Mouse (Mus musculus): ENCODE data around the gene Fblim1. TPM values are rescaled to one million over a fixed set of nuclear protein-coding genes. Genes with fewer than 3 reads are reported as not detected.

Gene Fblim1
- polyA plus RNA-seq, 1 experiment from 2014 or later = 58.1 TPM

- H3K27ac ChIP-seq = no peak overlapping the region
- no peak overlapping the region for H3K4me2 ChIP-seq (ENCODE audit: low read length)
- no peak for DNase-seq (ENCODE audit: low spot score)
- H3K27me3 ChIP-seq (ENCODE audit: insufficient read depth, low read length) = no peaks in the 10 kb centered on the region
- no peak overlapping the region for H3K4me3 ChIP-seq (replicated peaks; ENCODE audit: low read depth, low read length)
- no peaks in the 10 kb centered on the region for H3K9me3 ChIP-seq (replicated peaks; ENCODE audit: low read length)
- H3K36me3 ChIP-seq (ENCODE audit: insufficient read depth, low read length) = peaks cover 66% of the 10 kb centered on the region
- WGBS = 85% methylated on average over 14 of the region's 14 CpGs
- no peak for TF ChIP-seq CTCF (IDR thresholded peaks at IDR 0.05; ENCODE audit: low read depth)
- ATAC-seq (replicated peaks; ENCODE audit: low FRiP score, low read depth) = no peak
- 0 out of 2 replicates have a peak, but pooled peaks cover under 1% of the 10 kb centered on the region for H3K4me1 ChIP-seq (replicated peaks; ENCODE audit: insufficient read depth, low read length)
- no peak overlapping the region for H3K9ac ChIP-seq (ENCODE audit: low read depth, low read length)
These were observed 22.8 kb upstream of the Fblim1 start for GRCm38 (mm10) chr4:141628661-141629060.

GRCm38 (mm10) chr4:141627502-141627901 is 21.6 kb upstream of the Fblim1 start:
- no peak overlapping the region for H3K9ac ChIP-seq (ENCODE audit: low read depth, low read length)
- DNase-seq (ENCODE audit: low spot score) (no peak), ATAC-seq (replicated peaks; ENCODE audit: low FRiP score, low read depth) (no peak)
- 0 out of 2 replicates have a peak, but pooled peaks cover 6% of the 10 kb centered on the region for H3K4me1 ChIP-seq (replicated peaks; ENCODE audit: insufficient read depth, low read length)
- no peak overlapping the region for H3K27ac ChIP-seq
- WGBS = 86% methylated on average over 5 of the region's 5 CpGs
- H3K4me2 ChIP-seq (ENCODE audit: low read length) = no peak overlapping the region
- no peaks in the 10 kb centered on the region for H3K9me3 ChIP-seq (replicated peaks; ENCODE audit: low read length)
- H3K36me3 ChIP-seq (ENCODE audit: insufficient read depth, low read length) = peaks cover 59% of the 10 kb centered on the region
- no peak for TF ChIP-seq CTCF (IDR thresholded peaks at IDR 0.05; ENCODE audit: low read depth)
- no peaks in the 10 kb centered on the region for H3K27me3 ChIP-seq (ENCODE audit: insufficient read depth, low read length)
- H3K4me3 ChIP-seq (replicated peaks; ENCODE audit: low read depth, low read length) = no peak overlapping the region

GRCm38 (mm10) chr4:141625774-141626550 is 20.1 kb upstream of the Fblim1 start:
- ATAC-seq (replicated peaks; ENCODE audit: low FRiP score, low read depth) (no peak), DNase-seq (ENCODE audit: low spot score) (no peak)
- no peaks in the 10 kb centered on the region for H3K9me3 ChIP-seq (replicated peaks; ENCODE audit: low read length)
- no peaks in the 10 kb centered on the region for H3K27me3 ChIP-seq (ENCODE audit: insufficient read depth, low read length)
- no peak overlapping the region for H3K4me3 ChIP-seq (replicated peaks; ENCODE audit: low read depth, low read length)
- H3K4me1 ChIP-seq (replicated peaks; ENCODE audit: insufficient read depth, low read length) = 0 out of 2 replicates have a peak, but pooled peaks cover 6% of the 10 kb centered on the region
- no peak overlapping the region for H3K27ac ChIP-seq
- TF ChIP-seq CTCF (IDR thresholded peaks at IDR 0.05; ENCODE audit: low read depth) = no peak
- 89% methylated on average over 16 of the region's 16 CpGs for WGBS
- peaks cover 44% of the 10 kb centered on the region for H3K36me3 ChIP-seq (ENCODE audit: insufficient read depth, low read length)
- no peak overlapping the region for H3K9ac ChIP-seq (ENCODE audit: low read depth, low read length)
- H3K4me2 ChIP-seq (ENCODE audit: low read length) = no peak overlapping the region

- DNase-seq (ENCODE audit: low spot score) (peak; percentile 44), ATAC-seq (replicated peaks; ENCODE audit: low FRiP score, low read depth) (no peak)
- no peak overlapping the region for H3K27ac ChIP-seq
- H3K4me2 ChIP-seq (ENCODE audit: low read length) = no peak overlapping the region
- H3K4me3 ChIP-seq (replicated peaks; ENCODE audit: low read depth, low read length) = no peak overlapping the region
- TF ChIP-seq CTCF (IDR thresholded peaks at IDR 0.05; ENCODE audit: low read depth) = peak; percentile 73
- 80% methylated on average over 19 of the region's 19 CpGs for WGBS
- H3K36me3 ChIP-seq (ENCODE audit: insufficient read depth, low read length) = peaks cover 37% of the 10 kb centered on the region
- H3K9ac ChIP-seq (ENCODE audit: low read depth, low read length) = no peak overlapping the region
- H3K9me3 ChIP-seq (replicated peaks; ENCODE audit: low read length) = no peaks in the 10 kb centered on the region
- 0 out of 2 replicates have a peak, but pooled peaks cover 6% of the 10 kb centered on the region for H3K4me1 ChIP-seq (replicated peaks; ENCODE audit: insufficient read depth, low read length)
- H3K27me3 ChIP-seq (ENCODE audit: insufficient read depth, low read length) = no peaks in the 10 kb centered on the region
These were observed 19.3 kb upstream of the Fblim1 start for GRCm38 (mm10) chr4:141624983-141625773.

- Histone ChIP-seq H3K4me1 (replicated peaks; ENCODE audit: insufficient read depth, low read length) (0 out of 2 replicates have a peak, but pooled peaks cover 6% of the 10 kb centered on the region), H3K27me3 (ENCODE audit: insufficient read depth, low read length) (no peaks in the 10 kb centered on the region), H3K9me3 (replicated peaks; ENCODE audit: low read length) (no peaks in the 10 kb centered on the region), H3K27ac (peak overlapping the region; percentile 76; the same call in 1 of the 2 replicates), H3K36me3 (ENCODE audit: insufficient read depth, low read length) (peaks cover 26% of the 10 kb centered on the region), H3K9ac (ENCODE audit: low read depth, low read length) (no peak overlapping the region), H3K4me3 (replicated peaks; ENCODE audit: low read depth, low read length) (no peak overlapping the region), H3K4me2 (ENCODE audit: low read length) (no peak overlapping the region)
- 92% methylated on average over 8 of the region's 8 CpGs for WGBS
- ATAC-seq (replicated peaks; ENCODE audit: low FRiP score, low read depth) (no peak), DNase-seq (ENCODE audit: low spot score) (no peak)
- TF ChIP-seq CTCF (IDR thresholded peaks at IDR 0.05; ENCODE audit: low read depth) = no peak
These were observed 18.2 kb upstream of the Fblim1 start for GRCm38 (mm10) chr4:141624134-141624533.

- 0 out of 2 replicates have a peak, but pooled peaks cover 6% of the 10 kb centered on the region for H3K4me1 ChIP-seq (replicated peaks; ENCODE audit: insufficient read depth, low read length)
- ATAC-seq (replicated peaks; ENCODE audit: low FRiP score, low read depth) = peak; percentile 90
- peak within 1 kb of the TSS; percentile 13; the same call in 1 of the 2 replicates for H3K9ac ChIP-seq (ENCODE audit: low read depth, low read length)
- peak; percentile 21; the same call in 1 of the 2 replicates for TF ChIP-seq CTCF (IDR thresholded peaks at IDR 0.05; ENCODE audit: low read depth)
- H3K9me3 ChIP-seq (replicated peaks; ENCODE audit: low read length) = no peaks in the 10 kb centered on the region
- H3K27me3 ChIP-seq (ENCODE audit: insufficient read depth, low read length) = no peaks in the 10 kb centered on the region
- peak; percentile 68 for DNase-seq (ENCODE audit: low spot score)
- peaks cover 24% of the 10 kb centered on the region for H3K36me3 ChIP-seq (ENCODE audit: insufficient read depth, low read length)
- H3K4me3 ChIP-seq (replicated peaks; ENCODE audit: low read depth, low read length) = no peak within 1 kb of the TSS
- peak within 1 kb of the TSS; percentile 76 for H3K27ac ChIP-seq
- no peak within 1 kb of the TSS for H3K4me2 ChIP-seq (ENCODE audit: low read length)
- 45% methylated on average over 1 of the region's 1 CpGs for WGBS
These were observed 17.8 kb upstream of the Fblim1 start, which contains the start of gene Slc25a34 for GRCm38 (mm10) chr4:141623666-141624065. Gene Slc25a34, minus strand, starts transcription at chr4:141623821.

Data from kidney, postnatal 0 days (tissue).